Mouse (Mus musculus) C2C12 (cell line): ENCODE data around the gene Cyb5r1.

ENCODE experiments used
- CTCF ChIP-seq: IDR thresholded peaks from one replicate; pipeline ENCODE4 v1.5.1; 2011; ENCODE audit not compliant: control insufficient read depth, insufficient read depth, insufficient read length
- MAX ChIP-seq: IDR thresholded peaks from one replicate; pipeline ENCODE4 v1.6.1; 2011; ENCODE audit warnings: mild to moderate bottlenecking, control low read depth

DNA sequence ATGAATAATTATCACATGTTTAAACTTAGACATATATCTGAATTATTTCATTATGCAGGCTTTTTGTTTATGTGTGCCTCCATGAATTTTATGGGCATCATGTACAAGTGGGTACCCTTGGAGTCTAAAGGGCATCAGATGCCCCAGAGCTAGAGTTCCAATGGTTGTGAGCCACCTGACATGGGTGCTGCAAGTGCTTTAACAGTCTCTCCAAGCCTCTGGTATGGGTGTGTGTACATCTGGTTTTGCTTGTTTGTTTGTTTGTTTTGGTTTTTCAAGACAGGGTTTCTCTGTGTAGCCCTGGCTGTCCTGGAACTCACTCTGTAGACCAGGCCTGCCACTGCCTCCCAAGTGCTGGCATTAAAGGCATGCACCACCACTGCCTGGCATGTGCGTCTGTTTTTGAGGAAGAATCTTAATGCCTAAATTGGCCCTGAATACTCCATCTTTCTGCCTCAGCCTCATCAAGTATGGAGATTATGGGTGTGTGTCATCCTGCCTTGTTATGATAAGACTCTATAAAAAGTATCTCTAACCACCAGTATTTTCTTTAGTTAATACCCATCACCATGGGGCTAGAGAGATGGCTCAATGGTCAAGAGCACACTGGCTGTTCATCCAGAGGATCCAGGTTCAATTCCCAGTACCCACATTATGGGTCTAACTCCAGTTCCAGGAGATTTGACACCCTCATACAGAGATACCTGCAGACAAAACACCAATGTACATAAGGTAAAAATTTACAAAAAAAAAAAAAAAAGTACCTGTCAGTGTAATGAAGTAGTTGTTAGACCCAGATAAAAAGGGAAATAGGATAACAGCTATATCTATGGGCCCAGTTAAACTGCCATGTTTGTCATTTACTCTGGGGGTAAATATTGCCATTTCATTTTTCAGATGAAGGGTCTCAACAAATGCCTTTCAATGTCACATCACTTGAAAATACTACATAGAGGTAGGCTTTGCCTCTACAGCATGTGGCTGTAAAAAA, 55.2 kb downstream of the Cyb5r1 start:
- TF ChIP-seq MAX, result no peak
- TF ChIP-seq CTCF, result no peak
